Mouse (Mus musculus) right cerebral cortex, adult 2 months (tissue): ENCODE measurements around the gene Heg1.

Source experiments
- DNase-seq, 2 experiments: peaks; one replicate each; pipeline ENCODE4 v3.0.0; 2021 to 2022; ENCODE audit warnings: low spot score in 2 of 2

Heg1 gene

DNA sequence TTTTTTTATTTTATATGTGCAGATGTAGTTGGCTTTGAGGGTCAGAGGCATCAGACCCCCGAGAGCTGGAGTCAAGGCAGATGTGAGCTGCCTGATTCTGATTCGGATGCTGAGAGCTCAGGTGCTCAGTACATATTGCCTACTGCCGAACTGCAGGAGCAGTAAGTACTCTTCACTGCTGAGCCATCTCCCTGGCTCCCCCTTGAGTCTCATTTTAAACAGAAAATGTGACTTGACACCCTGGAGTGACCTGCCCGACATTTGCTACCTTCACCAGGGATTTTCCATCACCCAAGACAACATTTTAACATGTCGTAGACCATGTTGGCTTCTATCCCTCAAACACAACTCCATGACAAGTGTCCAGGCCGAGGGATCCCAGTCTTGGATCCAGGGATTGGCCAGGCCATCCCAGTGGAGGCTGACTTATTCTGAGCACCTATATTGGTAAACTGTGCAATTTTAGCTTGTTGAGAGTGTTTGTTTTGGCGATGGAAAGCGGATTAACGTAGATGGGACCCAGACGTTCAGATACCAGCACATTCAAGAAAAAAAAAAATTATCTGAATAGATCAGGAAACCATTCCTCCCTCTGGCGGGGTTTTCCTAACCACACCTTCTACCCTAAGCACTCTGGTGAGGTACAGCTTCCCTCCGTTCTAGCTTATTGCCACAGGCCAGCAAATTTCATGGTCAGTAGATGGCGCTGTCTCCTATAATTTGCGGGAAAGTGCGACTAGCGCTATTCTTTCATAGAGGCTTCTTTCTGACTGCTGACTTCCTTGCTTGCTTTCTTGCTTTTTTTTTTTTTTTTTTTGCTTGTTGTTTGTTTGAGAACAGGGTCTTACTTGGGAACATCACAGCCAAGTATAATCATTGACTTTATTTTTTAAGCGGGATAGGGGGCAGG, 136.4 kb downstream of the Heg1 start:
- peak; percentile 90 to 96 for DNase-seq
